Mouse (Mus musculus): Measurements from ENCODE around the gene Cpeb2. TPM values are rescaled to one million over a fixed set of nuclear protein-coding genes. Genes with fewer than 3 reads are reported as not detected.

The Cpeb2 gene
- polyA plus RNA-seq (2016; fragmentation: Nextera tagmentation; extraction: Ambion mirVana), result 0.53 and 1.5 TPM in 2 replicates

- no peaks in the 10 kb centered on the region for H3K36me3 ChIP-seq
- no peaks in the 10 kb centered on the region for H3K9me3 ChIP-seq (replicated peaks)
- peak within 1 kb of the TSS; percentile 82 for H3K4me3 ChIP-seq
- H3K27ac ChIP-seq, result peak within 1 kb of the TSS; percentile 87
- peak; percentile 92 for DNase-seq (ENCODE audit: low spot score)
- H3K27me3 ChIP-seq (ENCODE audit: low read depth, poor library complexity, severe bottlenecking), result peaks cover 32% of the 10 kb centered on the region
- WGBS, result under 1% methylated on average over 89 of the region's 89 CpGs
- peaks cover 12% of the 10 kb centered on the region for H3K4me1 ChIP-seq
These were observed at the start of gene Cpeb2 for GRCm38 (mm10) chr5:43232480-43233315. Gene Cpeb2, plus strand, starts transcription at chr5:43233170.

- Histone ChIP-seq H3K36me3 (no peaks in the 10 kb centered on the region), H3K27ac (no peak overlapping the region), H3K9me3 (replicated peaks) (no peaks in the 10 kb centered on the region), H3K4me3 (no peak overlapping the region), H3K27me3 (ENCODE audit: low read depth, poor library complexity, severe bottlenecking) (no peaks in the 10 kb centered on the region), H3K4me1 (no peaks in the 10 kb centered on the region)
- DNase-seq (ENCODE audit: low spot score), result no peak
These were observed 49.4 kb upstream of the Cpeb2 start for GRCm38 (mm10) chr5:43183556-43183955.

- 84% methylated on average over 3 of the region's 3 CpGs for WGBS
- Histone ChIP-seq H3K4me1 (no peaks in the 10 kb centered on the region), H3K9me3 (replicated peaks) (no peaks in the 10 kb centered on the region), H3K27me3 (ENCODE audit: low read depth, poor library complexity, severe bottlenecking) (no peaks in the 10 kb centered on the region), H3K27ac (no peak overlapping the region), H3K4me3 (no peak overlapping the region), H3K36me3 (no peaks in the 10 kb centered on the region)
- no peak for DNase-seq (ENCODE audit: low spot score)
These were observed 48.1 kb upstream of the Cpeb2 start for GRCm38 (mm10) chr5:43184834-43185233.

GRCm38 (mm10) chr5:43185478-43185877 is 47.5 kb upstream of the Cpeb2 start:
- no peak for DNase-seq (ENCODE audit: low spot score)
- Histone ChIP-seq H3K4me1 (no peaks in the 10 kb centered on the region), H3K9me3 (replicated peaks) (no peaks in the 10 kb centered on the region), H3K27ac (no peak overlapping the region), H3K36me3 (no peaks in the 10 kb centered on the region), H3K4me3 (no peak overlapping the region), H3K27me3 (ENCODE audit: low read depth, poor library complexity, severe bottlenecking) (no peaks in the 10 kb centered on the region)
- 87% methylated on average over 3 of the region's 3 CpGs for whole genome bisulfite sequencing

- no peak for DNase-seq (ENCODE audit: low spot score)
- H3K4me3 ChIP-seq, result no peak overlapping the region
- no peaks in the 10 kb centered on the region for H3K27me3 ChIP-seq (ENCODE audit: low read depth, poor library complexity, severe bottlenecking)
- H3K9me3 ChIP-seq (replicated peaks), result no peaks in the 10 kb centered on the region
- no peak overlapping the region for H3K27ac ChIP-seq
- 85% methylated on average over 4 of the region's 4 CpGs for WGBS
- H3K4me1 ChIP-seq, result no peaks in the 10 kb centered on the region
- no peaks in the 10 kb centered on the region for H3K36me3 ChIP-seq
These were observed 32.3 kb upstream of the Cpeb2 start for GRCm38 (mm10) chr5:43200686-43201085.

- no peak overlapping the region for H3K27ac ChIP-seq
- no peak overlapping the region for H3K4me3 ChIP-seq
- no peaks in the 10 kb centered on the region for H3K4me1 ChIP-seq
- 85% methylated on average over 6 of the region's 6 CpGs for WGBS
- no peaks in the 10 kb centered on the region for H3K36me3 ChIP-seq
- no peaks in the 10 kb centered on the region for H3K27me3 ChIP-seq (ENCODE audit: low read depth, poor library complexity, severe bottlenecking)
- DNase-seq (ENCODE audit: low spot score), result no peak
- no peaks in the 10 kb centered on the region for H3K9me3 ChIP-seq (replicated peaks)
These were observed 26.4 kb upstream of the Cpeb2 start for GRCm38 (mm10) chr5:43206495-43207053.

- Histone ChIP-seq H3K27me3 (ENCODE audit: low read depth, poor library complexity, severe bottlenecking) (no peaks in the 10 kb centered on the region), H3K36me3 (no peaks in the 10 kb centered on the region), H3K4me1 (no peaks in the 10 kb centered on the region), H3K9me3 (replicated peaks) (no peaks in the 10 kb centered on the region), H3K27ac (no peak overlapping the region), H3K4me3 (no peak overlapping the region)
- 60% methylated on average over 4 of the region's 4 CpGs for WGBS
- DNase-seq (ENCODE audit: low spot score), result no peak
These were observed 15.5 kb upstream of the Cpeb2 start for GRCm38 (mm10) chr5:43217468-43217867.

- no peak for DNase-seq (ENCODE audit: low spot score)
- no peak overlapping the region for H3K27ac ChIP-seq
- 81% methylated on average over 10 of the region's 10 CpGs for WGBS
- H3K36me3 ChIP-seq, result no peaks in the 10 kb centered on the region
- H3K4me1 ChIP-seq, result no peaks in the 10 kb centered on the region
- no peaks in the 10 kb centered on the region for H3K27me3 ChIP-seq (ENCODE audit: low read depth, poor library complexity, severe bottlenecking)
- no peaks in the 10 kb centered on the region for H3K9me3 ChIP-seq (replicated peaks)
- no peak overlapping the region for H3K4me3 ChIP-seq
These were observed 14.8 kb upstream of the Cpeb2 start for GRCm38 (mm10) chr5:43217987-43218846.

GRCm38 (mm10) chr5:43218847-43219132 is 14.2 kb upstream of the Cpeb2 start:
- H3K27me3 ChIP-seq (ENCODE audit: low read depth, poor library complexity, severe bottlenecking), result no peaks in the 10 kb centered on the region
- H3K36me3 ChIP-seq, result no peaks in the 10 kb centered on the region
- no peak overlapping the region for H3K27ac ChIP-seq
- no peaks in the 10 kb centered on the region for H3K9me3 ChIP-seq (replicated peaks)
- H3K4me3 ChIP-seq, result no peak overlapping the region
- 82% methylated on average over 1 of the region's 1 CpGs for WGBS
- H3K4me1 ChIP-seq, result no peaks in the 10 kb centered on the region
- no peak for DNase-seq (ENCODE audit: low spot score)

GRCm38 (mm10) chr5:43223359-43223758 is 9.6 kb upstream of the Cpeb2 start:
- Histone ChIP-seq H3K9me3 (replicated peaks) (no peaks in the 10 kb centered on the region), H3K36me3 (no peaks in the 10 kb centered on the region), H3K27me3 (ENCODE audit: low read depth, poor library complexity, severe bottlenecking) (no peaks in the 10 kb centered on the region), H3K4me3 (no peak overlapping the region), H3K27ac (no peak overlapping the region), H3K4me1 (no peaks in the 10 kb centered on the region)
- WGBS, result 80% methylated on average over 4 of the region's 4 CpGs
- no peak for DNase-seq (ENCODE audit: low spot score)

- 83% methylated on average over 3 of the region's 3 CpGs for WGBS
- DNase-seq (ENCODE audit: low spot score), result no peak
- Histone ChIP-seq H3K4me1 (no peaks in the 10 kb centered on the region), H3K4me3 (no peak overlapping the region), H3K27ac (no peak overlapping the region), H3K36me3 (no peaks in the 10 kb centered on the region), H3K27me3 (ENCODE audit: low read depth, poor library complexity, severe bottlenecking) (no peaks in the 10 kb centered on the region), H3K9me3 (replicated peaks) (no peaks in the 10 kb centered on the region)
These were observed 8.7 kb upstream of the Cpeb2 start for GRCm38 (mm10) chr5:43224245-43224644.

- peaks cover 8% of the 10 kb centered on the region; the same call in 1 of the 2 replicates for H3K27me3 ChIP-seq (ENCODE audit: low read depth, poor library complexity, severe bottlenecking)
- no peaks in the 10 kb centered on the region for H3K9me3 ChIP-seq (replicated peaks)
- DNase-seq (ENCODE audit: low spot score), result no peak
- H3K36me3 ChIP-seq, result no peaks in the 10 kb centered on the region
- no peak overlapping the region for H3K4me3 ChIP-seq
- no peaks in the 10 kb centered on the region for H3K4me1 ChIP-seq
- H3K27ac ChIP-seq, result no peak overlapping the region
These were observed 6.8 kb upstream of the Cpeb2 start for GRCm38 (mm10) chr5:43226160-43226559.

GRCm38 (mm10) chr5:43227607-43228006 is 5.4 kb upstream of the Cpeb2 start:
- H3K36me3 ChIP-seq, result no peaks in the 10 kb centered on the region
- H3K27ac ChIP-seq, result no peak overlapping the region
- DNase-seq (ENCODE audit: low spot score), result no peak
- H3K9me3 ChIP-seq (replicated peaks), result no peaks in the 10 kb centered on the region
- H3K4me1 ChIP-seq, result peaks cover 5% of the 10 kb centered on the region
- peaks cover 15% of the 10 kb centered on the region; the same call in 1 of the 2 replicates for H3K27me3 ChIP-seq (ENCODE audit: low read depth, poor library complexity, severe bottlenecking)
- no peak overlapping the region for H3K4me3 ChIP-seq
- WGBS, result 77% methylated on average over 5 of the region's 5 CpGs

All from limb, embryonic 10.5 days (tissue).